Comparison of ENCODE assay signal across 10 mouse cellular contexts in genomic region chr2:166806813-166807212, GRCm38 (mm10). TPM values are rescaled to one million over a fixed set of nuclear protein-coding genes. Genes with fewer than 3 reads are reported as not detected.
A peak's percentile ranks its signal among the peaks of the same experiment; 100 is the strongest.
DNase-seq lines count a peak whose midpoint lies in the region; ATAC-seq and TF ChIP-seq lines count a peak whose summit lies in the region.
"Had no signal": no experiment of that assay in that cellular context is flagged by ENCODE, and none has a peak within 500 bp of the region (broad histone marks: within the 10 kb centered on the region; RNA-seq: fewer than 3 reads in every experiment).

No protein-coding gene starts in this region.

- 71% methylated on average over 6 of the region's 6 CpGs for WGBS in heart, embryonic 15.5 days
- WGBS in forebrain, postnatal 0 days, result 85% methylated on average over 6 of the region's 6 CpGs
- WGBS in lung, embryonic 15.5 days, result 59% methylated on average over 6 of the region's 6 CpGs
- WGBS in kidney, embryonic 14.5 days, result 73% methylated on average over 6 of the region's 6 CpGs

- H3K27ac ChIP-seq in heart, embryonic 15.5 days, result no peak overlapping the region
- H3K27ac ChIP-seq in forebrain, postnatal 0 days (ENCODE audit: low read depth, low read length), result no peak overlapping the region
- peak overlapping the region; percentile 60 for H3K27ac ChIP-seq in lung, embryonic 15.5 days
- H3K27ac ChIP-seq in kidney, embryonic 14.5 days (ENCODE audit: low read depth, low read length), result no peak overlapping the region

- no peaks in the 10 kb centered on the region for H3K9me3 ChIP-seq in heart, embryonic 15.5 days (replicated peaks)
- H3K9me3 ChIP-seq in G1E (replicated peaks), result no peaks in the 10 kb centered on the region
- H3K9me3 ChIP-seq in forebrain, postnatal 0 days (ENCODE audit: low read length), result no peaks in the 10 kb centered on the region
- H3K9me3 ChIP-seq in lung, embryonic 15.5 days, result no peaks in the 10 kb centered on the region
- H3K9me3 ChIP-seq in kidney, embryonic 14.5 days (ENCODE audit: control insufficient read depth, low read length), result no peaks in the 10 kb centered on the region

- H3K4me3 ChIP-seq in heart, embryonic 15.5 days, result peak overlapping the region; percentile 74
- H3K4me3 ChIP-seq in G1E (ENCODE audit: low read depth, low read length), result peak overlapping the region; percentile 99; the same call in 1 of the 2 replicates
- H3K4me3 ChIP-seq in forebrain, postnatal 0 days (ENCODE audit: low read depth, low read length), result peak overlapping the region; percentile 71; the same call in 1 of the 2 replicates
- peak overlapping the region; percentile 77; the same call in 1 of the 2 replicates for H3K4me3 ChIP-seq in lung, embryonic 15.5 days
- H3K4me3 ChIP-seq in kidney, embryonic 14.5 days (ENCODE audit: low read length), result no peak overlapping the region

- H3K4me2 ChIP-seq in heart, embryonic 15.5 days, result peak overlapping the region; percentile 82
- peak overlapping the region; percentile 89; the same call in 1 of the 2 replicates for H3K4me2 ChIP-seq in forebrain, postnatal 0 days (ENCODE audit: low read depth)
- peak overlapping the region; percentile 79 for H3K4me2 ChIP-seq in lung, embryonic 15.5 days
- H3K4me2 ChIP-seq in kidney, embryonic 14.5 days (replicated peaks; ENCODE audit: low read depth, low read length), result no peak overlapping the region

- TF ChIP-seq CTCF in G1E (IDR thresholded peaks at IDR 0.05; ENCODE audit: low read depth, low read length), result no peak
- no peak for TF ChIP-seq CTCF in forebrain, postnatal 0 days (IDR thresholded peaks at IDR 0.05; ENCODE audit: low read depth)

- no peak for ATAC-seq in heart, embryonic 15.5 days (replicated peaks; ENCODE audit: insufficient number of reproducible peaks, insufficient read depth, low FRiP score, low read depth)
- no peak for ATAC-seq in G1E (ENCODE audit: extremely low read depth, insufficient number of reproducible peaks, low FRiP score, poor library complexity, severe bottlenecking)
- ATAC-seq in forebrain, postnatal 0 days, result no peak
- no peak for ATAC-seq in lung, embryonic 15.5 days (ENCODE audit: borderline replicate concordance, extremely low read depth, low FRiP score, low TSS enrichment)
- ATAC-seq in granulocyte monocyte progenitor cell, adult 5-6 weeks (replicated peaks; ENCODE audit: poor library complexity, severe bottlenecking), result no peak
- no peak for ATAC-seq in kidney, embryonic 14.5 days (ENCODE audit: low FRiP score, low TSS enrichment)

- H3K36me3 ChIP-seq in heart, embryonic 15.5 days, result no peaks in the 10 kb centered on the region
- H3K36me3 ChIP-seq in G1E (replicated peaks), result peaks cover 24% of the 10 kb centered on the region
- no peaks in the 10 kb centered on the region for H3K36me3 ChIP-seq in forebrain, postnatal 0 days (ENCODE audit: insufficient read depth)
- no peaks in the 10 kb centered on the region for H3K36me3 ChIP-seq in lung, embryonic 15.5 days
- H3K36me3 ChIP-seq in kidney, embryonic 14.5 days (ENCODE audit: control insufficient read depth, insufficient read depth, low read length), result no peaks in the 10 kb centered on the region

- H3K27me3 ChIP-seq in heart, embryonic 15.5 days, result no peaks in the 10 kb centered on the region
- H3K27me3 ChIP-seq in G1E (ENCODE audit: insufficient read depth, low read length), result no peaks in the 10 kb centered on the region
- no peaks in the 10 kb centered on the region for H3K27me3 ChIP-seq in forebrain, postnatal 0 days (ENCODE audit: insufficient read depth, low read length)
- H3K27me3 ChIP-seq in lung, embryonic 15.5 days, result no peaks in the 10 kb centered on the region
- no peaks in the 10 kb centered on the region for H3K27me3 ChIP-seq in kidney, embryonic 14.5 days (ENCODE audit: control insufficient read depth, insufficient read depth, low read length)

- H3K9ac ChIP-seq in heart, embryonic 15.5 days, result peak overlapping the region; percentile 93
- 0 out of 2 replicates have a peak overlapping the region, but pooled peaks have one; percentile 80 for H3K9ac ChIP-seq in forebrain, postnatal 0 days
- H3K9ac ChIP-seq in lung, embryonic 15.5 days, result no peak overlapping the region
- no peak overlapping the region for H3K9ac ChIP-seq in kidney, embryonic 14.5 days (ENCODE audit: low read depth, low read length)

- peaks cover 19% of the 10 kb centered on the region for H3K4me1 ChIP-seq in heart, embryonic 15.5 days (replicated peaks)
- H3K4me1 ChIP-seq in G1E (ENCODE audit: insufficient read depth, low read depth, low read length), result peaks cover 30% of the 10 kb centered on the region
- H3K4me1 ChIP-seq in forebrain, postnatal 0 days (ENCODE audit: insufficient read depth), result peaks cover 8% of the 10 kb centered on the region
- H3K4me1 ChIP-seq in lung, embryonic 15.5 days, result peaks cover 17% of the 10 kb centered on the region; the same call in 1 of the 2 replicates
- H3K4me1 ChIP-seq in kidney, embryonic 14.5 days (ENCODE audit: control insufficient read depth, insufficient read depth, low read length), result peaks cover 8% of the 10 kb centered on the region; the same call in 1 of the 2 replicates

- DNase-seq in heart, adult 9 months (ENCODE audit: low spot score in 2 of 2), result no peak
- no peak for DNase-seq in G1E (ENCODE audit: low spot score)
- DNase-seq in forebrain, postnatal 0 days, result no peak
- DNase-seq in right cerebral cortex, adult 18-20 months, result no peak
- DNase-seq: cerebellum, adult 9-11 months; kidney, postnatal 4 days had no signal

RNA-seq across cellular contexts. Expression of gene Arfgef2, which starts 1.4 kb away (rescaled TPM):
- 5.0 and 5.6 TPM in 2 replicates for polyA plus RNA-seq in heart, embryonic 15.5 days (2015; fragmentation: Nextera tagmentation; extraction: Ambion mirVana)
- 30.0 and 30.8 TPM in 2 replicates for total RNA-seq in G1E (2014; fragmentation: Nextera tagmentation)
- total RNA-seq in G1E (2017), result 24.2 and 26.9 TPM in 2 replicates
- polyA plus RNA-seq in G1E (2012), result 6.0 and 7.1 TPM in 2 replicates
- total RNA-seq in forebrain, postnatal 0 days (2014; rRNA removed), result 18.9 and 29.5 TPM in 2 replicates
- 1.9 and 3.0 TPM in 2 replicates for polyA plus RNA-seq in forebrain, postnatal 0 days (2015; fragmentation: Nextera tagmentation; extraction: Ambion mirVana)
- 4.2 and 5.0 TPM in 2 replicates for polyA plus RNA-seq in lung, embryonic 15.5 days (2015; fragmentation: Nextera tagmentation; extraction: Ambion mirVana)
- 14.2 and 20.5 TPM in 2 replicates for total RNA-seq in granulocyte monocyte progenitor cell, adult 5-6 weeks (2014; fragmentation: Nextera tagmentation)
- 15.3 and 24.7 TPM in 2 replicates for total RNA-seq in granulocyte monocyte progenitor cell, adult 5-6 weeks (2017)
- 2.8 and 5.6 TPM in 2 replicates for polyA plus RNA-seq in kidney, embryonic 14.5 days (2014; fragmentation: Nextera tagmentation; extraction: Ambion mirVana)

RNA-seq across cellular contexts. Expression of gene Trp53rkb, which starts 14.5 kb away (rescaled TPM):
- polyA plus RNA-seq in heart, embryonic 15.5 days (2015; fragmentation: Nextera tagmentation; extraction: Ambion mirVana), result 4.3 and 4.6 TPM in 2 replicates
- total RNA-seq in G1E (2014; fragmentation: Nextera tagmentation) (5.0 and 6.2 TPM in 2 replicates), G1E (2017) (3.9 and 4.8 TPM in 2 replicates)
- polyA plus RNA-seq in G1E (2012), result 2.9 and 4.1 TPM in 2 replicates
- total RNA-seq in forebrain, postnatal 0 days (2014; rRNA removed), result 13.2 and 15.2 TPM in 2 replicates
- polyA plus RNA-seq in forebrain, postnatal 0 days (2015; fragmentation: Nextera tagmentation; extraction: Ambion mirVana), result 7.8 and 8.2 TPM in 2 replicates
- polyA plus RNA-seq in lung, embryonic 15.5 days (2015; fragmentation: Nextera tagmentation; extraction: Ambion mirVana), result 6.8 and 7.5 TPM in 2 replicates
- 2.1 and 4.5 TPM in 2 replicates for total RNA-seq in granulocyte monocyte progenitor cell, adult 5-6 weeks (2014; fragmentation: Nextera tagmentation)
- 2.2 and 5.3 TPM in 2 replicates for total RNA-seq in granulocyte monocyte progenitor cell, adult 5-6 weeks (2017)
- 9.1 and 10.1 TPM in 2 replicates for polyA plus RNA-seq in kidney, embryonic 14.5 days (2014; fragmentation: Nextera tagmentation; extraction: Ambion mirVana)

Comparison
In these comparisons a context has a peak if more than half of its experiments do, and no peak if none do; other contexts are left out.
1. H3K9ac ChIP-seq: peak in heart, embryonic 15.5 days (single experiment) and forebrain, postnatal 0 days (single experiment); none in lung, embryonic 15.5 days (single experiment) and kidney, embryonic 14.5 days (single experiment).